Mouse (Mus musculus): Measurements from ENCODE around the gene Vamp1.

DNA sequence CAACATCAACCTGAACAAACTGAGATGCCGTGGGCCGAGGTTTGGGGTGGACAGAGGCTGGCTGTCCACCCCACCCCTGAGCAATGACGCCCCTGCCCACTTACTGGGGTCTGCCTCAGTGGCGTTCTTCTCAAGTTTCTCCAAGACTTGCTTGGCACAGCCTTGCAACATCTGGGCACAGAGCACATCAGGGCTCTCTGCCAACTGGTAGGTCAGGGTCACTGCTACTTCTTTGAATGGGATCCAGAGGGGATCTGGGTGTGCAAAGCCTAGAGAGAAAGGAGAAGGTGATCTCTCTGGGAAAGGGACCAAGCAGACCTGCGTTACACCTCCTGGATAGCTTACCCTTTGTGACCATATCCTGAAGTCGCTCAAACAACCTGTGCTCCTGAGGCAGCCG is 42.1 kb upstream of the Vamp1 start:
- TF ChIP-seq POLR2A (IDR thresholded peaks at IDR 0.05; ENCODE audit: low read depth, low read length) (no peak), CTCF (conservative IDR thresholded peaks at IDR 0.05; ENCODE audit: insufficient read depth, insufficient read length, low read depth, low read length) (no peak)
